Mouse (Mus musculus) testis, adult 2 months (tissue): ENCODE measurements around the gene Casc3.

Experiments used
- CTCF ChIP-seq: fragments of 200-500 bp; IDR thresholded peaks from 2 replicates; pipeline ENCODE4 v1.5.1; 2012; ENCODE audit warnings: low read depth, mild to moderate bottlenecking, inconsistent platforms, low read length, moderate library complexity; ENCODE audit not compliant: control insufficient read depth, insufficient read depth, insufficient replicate concordance
- POLR2A ChIP-seq: fragments of 200-500 bp; IDR thresholded peaks from 2 replicates; pipeline ENCODE4 v1.6.1; 2012; ENCODE audit warnings: low read depth, mild to moderate bottlenecking, inconsistent platforms, low read length, moderate library complexity; ENCODE audit not compliant: control insufficient read depth

DNA sequence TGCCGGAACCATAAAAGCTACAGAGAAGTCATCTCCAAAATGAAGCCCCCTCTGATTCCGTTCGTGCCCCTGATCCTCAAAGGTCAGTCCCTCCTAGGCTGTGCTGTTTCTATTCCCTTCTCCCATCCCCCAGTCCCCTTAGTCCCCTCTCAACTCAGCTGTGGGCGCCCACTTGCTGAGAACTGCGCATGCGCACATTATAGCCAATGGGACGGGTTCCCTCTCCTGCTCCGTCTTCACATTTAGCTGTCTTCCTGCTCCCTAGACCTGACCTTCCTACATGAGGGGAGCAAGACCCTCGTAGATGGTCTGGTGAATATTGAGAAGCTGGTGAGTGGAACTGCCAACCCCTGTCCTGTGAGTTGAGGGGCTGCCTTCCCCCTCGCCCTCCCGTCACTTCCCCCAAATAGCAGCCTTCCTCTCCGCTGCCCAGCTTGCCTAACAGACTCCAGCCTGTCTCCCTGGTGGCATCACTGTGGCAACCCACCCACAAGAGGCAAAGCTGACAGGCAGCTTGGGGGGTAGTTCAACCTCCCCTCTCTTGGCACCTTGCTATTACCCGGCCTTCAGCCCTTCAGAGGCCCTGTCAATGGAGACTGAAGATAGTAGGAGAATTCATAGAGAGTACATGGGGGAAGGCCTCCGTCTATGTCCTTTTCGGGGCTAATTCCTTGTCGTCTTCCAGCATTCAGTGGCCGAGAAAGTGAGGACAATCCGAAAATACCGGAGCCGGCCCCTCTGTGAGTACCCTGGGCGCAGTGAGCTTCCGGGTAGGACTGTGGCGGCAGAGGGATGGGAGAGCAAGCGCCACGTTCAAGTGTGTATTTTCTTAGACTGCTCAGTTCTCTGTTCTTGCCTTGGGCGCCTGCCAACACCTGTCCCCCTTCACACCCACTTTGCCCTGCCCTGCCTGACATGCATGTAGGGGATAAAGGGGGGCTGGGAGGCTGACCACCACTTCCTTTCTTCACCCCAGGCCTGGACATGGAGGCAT is 45.7 kb downstream of the Casc3 start:
- TF ChIP-seq CTCF = no peak
- TF ChIP-seq POLR2A = no peak
